Mouse (Mus musculus): ENCODE data around the gene Mesp2. TPM values are rescaled to one million over a fixed set of nuclear protein-coding genes. Genes with fewer than 3 reads are reported as not detected.

Mesp2 gene
- total RNA-seq, 2 experiments from 2014 or later: 0.17 TPM; not detected in 1

GRCm38 (mm10) chr7:79858202-79858934, 47.8 kb downstream of the Mesp2 start:
- peak; percentile 19 for DNase-seq (ENCODE audit: low spot score)
- intact Hi-C loops (cut with DNase I): no loop called here

GRCm38 (mm10) chr7:79858956-79859630, 48.6 kb downstream of the Mesp2 start:
- peak; percentile 39 for DNase-seq (ENCODE audit: low spot score)
- intact Hi-C loops (cut with DNase I): no loop called here

GRCm38 (mm10) chr7:79860811-79861210, 50.3 kb downstream of the Mesp2 start, which contains the start of gene Anpep:
TSS of gene Anpep (minus strand) at chr7:79861059.
- intact Hi-C loops (cut with DNase I): no loop called here
- DNase-seq (ENCODE audit: low spot score): no peak

- intact Hi-C loops (cut with DNase I): no loop called here
- no peak for DNase-seq (ENCODE audit: low spot score)
Measured at GRCm38 (mm10) chr7:79861794-79862193, 51.3 kb downstream of the Mesp2 start.

Other genes starting within 250 kb of the Mesp2 start
- gene Rhcg, start 193.1 kb upstream of the Mesp2 start, total RNA-seq (2021): not detected
- gene Ticrr, start 150.5 kb upstream of the Mesp2 start, total RNA-seq (2021): under 1 TPM; 0.13 to 0.22 TPM
- gene Kif7, start 95.0 kb upstream of the Mesp2 start, total RNA-seq (2021): 1 to 10 TPM; 1.7 to 1.8 TPM
- gene Plin1, start 77.8 kb upstream of the Mesp2 start, total RNA-seq (2021): 10 to 100 TPM in 1 of 2 experiments, 1 to 10 TPM in 1; 5.2 to 10.6 TPM
- 10 to 100 TPM; 13.2 to 15.2 TPM for gene Pex11a, start 67.6 kb upstream of the Mesp2 start, total RNA-seq (2021)
- gene Wdr93, start 67.6 kb upstream of the Mesp2 start, total RNA-seq (2021): under 1 TPM in 1 of 2 experiments, not detected in 1; 0.21 TPM
- not detected for gene Mesp1, start 16.9 kb upstream of the Mesp2 start, total RNA-seq (2021)
- gene Anpep, start 50.3 kb downstream of the Mesp2 start, total RNA-seq (2021): 10 to 100 TPM; 13.7 to 17.4 TPM
- gene Ap3s2, start 109.9 kb downstream of the Mesp2 start, total RNA-seq (2021): 10 to 100 TPM; 19.2 to 21.5 TPM
- 10 to 100 TPM; 11.4 to 11.7 TPM for gene Arpin, start 124.6 kb downstream of the Mesp2 start, total RNA-seq (2021)
- gene Zfp710, start 214.1 kb downstream of the Mesp2 start, total RNA-seq (2021): 10 to 100 TPM; 27.7 to 29.9 TPM

Measured in heart, postnatal 25 days (tissue).